Mouse (Mus musculus) granulocyte monocyte progenitor cell, adult 5-6 weeks (primary cell): ENCODE measurements around the gene Asxl2. TPM values are rescaled to one million over a fixed set of nuclear protein-coding genes. Genes with fewer than 3 reads are reported as not detected.
A peak's percentile ranks its signal among the peaks of the same experiment; 100 is the strongest.
"Not testable (repeated sequence)": the region's sequence is repeated elsewhere in the genome, so short reads cannot be mapped to it uniquely, and the experiment has no call there.

Experiments used
- ATAC-seq: replicated peaks from 2 replicates; pipeline ENCODE4 v1.8.0; 2016; ENCODE audit warnings: mild to moderate bottlenecking, moderate TSS enrichment, inconsistent platforms; ENCODE audit not compliant: poor library complexity, severe bottlenecking
- total RNA-seq, 2 experiments: library from RNA; stranded (forward) in 1 of 2; stranded (reverse) in 1 of 2; fragments of 200-712, 200-1000 nt in 1 of 2; fragments of >200 nt in 1 of 2; fragmentation: Nextera tagmentation in 1 of 2; gene quantifications; 2 replicates each; pipeline ENCODE4 v1.2.3; 2014 to 2017

Gene Asxl2
- total RNA-seq, 2 experiments from 2014 or later = 26.9 to 44.4 TPM

GRCm38 (mm10) chr12:3427067-3427889, 621 bp downstream of the Asxl2 start:
- ATAC-seq = peak; percentile 64

GRCm38 (mm10) chr12:3427891-3428775, 1.5 kb downstream of the Asxl2 start:
- no peak for ATAC-seq

- ATAC-seq = no peak
Measured at GRCm38 (mm10) chr12:3429681-3430442, 3.2 kb downstream of the Asxl2 start.

GRCm38 (mm10) chr12:3430443-3430753, 3.7 kb downstream of the Asxl2 start:
- no peak for ATAC-seq

- ATAC-seq = no peak
Measured at GRCm38 (mm10) chr12:3430985-3431384, 4.3 kb downstream of the Asxl2 start.

GRCm38 (mm10) chr12:3433736-3434135, 7.1 kb downstream of the Asxl2 start:
- ATAC-seq = no peak

GRCm38 (mm10) chr12:3436446-3436845, 9.8 kb downstream of the Asxl2 start:
- no peak for ATAC-seq

- ATAC-seq = peak; percentile 60; the same call in 1 of the 2 replicates
Measured at GRCm38 (mm10) chr12:3437815-3438214, 11.2 kb downstream of the Asxl2 start.

GRCm38 (mm10) chr12:3440916-3441315, 14.3 kb downstream of the Asxl2 start:
- no peak for ATAC-seq

- ATAC-seq = peak; percentile 42
Measured at GRCm38 (mm10) chr12:3441361-3441760, 14.7 kb downstream of the Asxl2 start.

GRCm38 (mm10) chr12:3453554-3453953, 26.9 kb downstream of the Asxl2 start:
- ATAC-seq = peak; percentile 22

GRCm38 (mm10) chr12:3463087-3463486, 36.4 kb downstream of the Asxl2 start:
- no peak for ATAC-seq

GRCm38 (mm10) chr12:3499662-3500061, 73.0 kb downstream of the Asxl2 start:
- ATAC-seq = no peak

GRCm38 (mm10) chr12:3500071-3500470, 73.4 kb downstream of the Asxl2 start:
- ATAC-seq = no peak

GRCm38 (mm10) chr12:3518665-3519297, 92.1 kb downstream of the Asxl2 start:
- ATAC-seq = no peak

GRCm38 (mm10) chr12:3521806-3522205, 95.1 kb downstream of the Asxl2 start:
- ATAC-seq = not testable (repeated sequence)

GRCm38 (mm10) chr12:3525536-3525935, 98.9 kb downstream of the Asxl2 start:
- ATAC-seq = peak; percentile 27; the same call in 1 of the 2 replicates

- ATAC-seq = not testable (repeated sequence)
Measured at GRCm38 (mm10) chr12:3535446-3535845, 108.8 kb downstream of the Asxl2 start.

GRCm38 (mm10) chr12:3537616-3538015, 111.0 kb downstream of the Asxl2 start:
- ATAC-seq = no peak

- no peak for ATAC-seq
Measured at GRCm38 (mm10) chr12:3538036-3538435, 111.4 kb downstream of the Asxl2 start.
